Mouse (Mus musculus) left cerebral cortex, postnatal 25 days (tissue): ENCODE data around the gene Slc16a3. TPM values are rescaled to one million over a fixed set of nuclear protein-coding genes. Genes with fewer than 3 reads are reported as not detected.

Experiments used
- DNase-seq, 2 experiments: peaks; one replicate each; pipeline ENCODE4 v3.0.0; 2022; ENCODE audit warnings: low spot score in 2 of 2, mixed read lengths in 1 of 2
- intact Hi-C: fragments of 180-260 bp; cut with DNase I; formaldehyde crosslinking; loops from one replicate; pipeline ENCODE4 v1.15.1; 2025
- total RNA-seq, 2 experiments: library from RNA; stranded (reverse); gene quantifications; 2 replicates each; pipeline ENCODE4 v1.2.3; 2021

Gene Slc16a3
- total RNA-seq, 2 experiments from 2014 or later, result 4.4 to 4.6 TPM

- no peak for DNase-seq
- intact Hi-C loops, result no loop called here
These were observed 3.0 kb upstream of the Slc16a3 start for GRCm38 (mm10) chr11:120945266-120945665.

GRCm38 (mm10) chr11:120945926-120946325 is 2.4 kb upstream of the Slc16a3 start:
- intact Hi-C loops, result no loop called here
- DNase-seq, result no peak

GRCm38 (mm10) chr11:120948861-120949851 is 876 bp downstream of the Slc16a3 start:
- DNase-seq, result no peak
- intact Hi-C loops, result no loop called here

GRCm38 (mm10) chr11:120949863-120950262 is 1.6 kb downstream of the Slc16a3 start:
- intact Hi-C loops, result no loop called here
- no peak for DNase-seq

- intact Hi-C loops, result no loop called here
- DNase-seq, result peak; percentile 50 to 84
These were observed 2.3 kb downstream of the Slc16a3 start for GRCm38 (mm10) chr11:120950281-120951202.

GRCm38 (mm10) chr11:120951237-120951636 is 3.0 kb downstream of the Slc16a3 start:
- no peak for DNase-seq
- intact Hi-C loops, result no loop called here

GRCm38 (mm10) chr11:120951731-120952730 is 3.8 kb downstream of the Slc16a3 start:
- intact Hi-C loops, result no loop called here
- DNase-seq, result no peak

GRCm38 (mm10) chr11:120954936-120955335 is 6.7 kb downstream of the Slc16a3 start:
- intact Hi-C loops, result no loop called here
- no peak for DNase-seq

GRCm38 (mm10) chr11:120955701-120956100 is 7.4 kb downstream of the Slc16a3 start:
- no peak for DNase-seq

GRCm38 (mm10) chr11:120957052-120957451 is 8.8 kb downstream of the Slc16a3 start:
- intact Hi-C loops, result no loop called here
- DNase-seq, result no peak

More at GRCm38 (mm10) chr11:120955701-120956100, 7.4 kb downstream of the Slc16a3 start:
- intact Hi-C loops, result no loop called here

- intact Hi-C loops, result no loop called here
- DNase-seq, result peak in 1 of 2 experiments; percentile 25
These were observed 9.5 kb downstream of the Slc16a3 start for GRCm38 (mm10) chr11:120957731-120958257.

GRCm38 (mm10) chr11:120959066-120959465 is 10.8 kb downstream of the Slc16a3 start:
- intact Hi-C loops, result no loop called here

GRCm38 (mm10) chr11:120959564-120959963 is 11.3 kb downstream of the Slc16a3 start:
- intact Hi-C loops, result no loop called here
- DNase-seq, result no peak

More at GRCm38 (mm10) chr11:120959066-120959465, 10.8 kb downstream of the Slc16a3 start:
- DNase-seq, result no peak

GRCm38 (mm10) chr11:120960248-120960647 is 12.0 kb downstream of the Slc16a3 start:
- intact Hi-C loops, result no loop called here
- no peak for DNase-seq

- intact Hi-C loops, result no loop called here
- DNase-seq, result no peak
These were observed 13.3 kb downstream of the Slc16a3 start for GRCm38 (mm10) chr11:120961594-120961993.

- intact Hi-C loops, result no loop called here
- no peak for DNase-seq
These were observed 13.9 kb downstream of the Slc16a3 start for GRCm38 (mm10) chr11:120962050-120962771.

- intact Hi-C loops, result no loop called here
- no peak for DNase-seq
These were observed 14.6 kb downstream of the Slc16a3 start for GRCm38 (mm10) chr11:120962909-120963308.
